Mouse (Mus musculus): ENCODE measurements around the gene Hs1bp3.

The Hs1bp3 gene

GRCm38 (mm10) chr12:8338491-8338890 is 25.3 kb downstream of the Hs1bp3 start:
- no peak for DNase-seq

GRCm38 (mm10) chr12:8338918-8339317 is 25.7 kb downstream of the Hs1bp3 start:
- DNase-seq: no peak

GRCm38 (mm10) chr12:8339591-8340319 is 26.5 kb downstream of the Hs1bp3 start:
- DNase-seq: no peak

- DNase-seq: no peak
Measured at GRCm38 (mm10) chr12:8341008-8341407, 27.8 kb downstream of the Hs1bp3 start.

- no peak for DNase-seq
Measured at GRCm38 (mm10) chr12:8343381-8343780, 30.1 kb downstream of the Hs1bp3 start.

GRCm38 (mm10) chr12:8344897-8345296 is 31.7 kb downstream of the Hs1bp3 start:
- peak; percentile 47 for DNase-seq

- DNase-seq: no peak
Measured at GRCm38 (mm10) chr12:8345539-8345938, 32.3 kb downstream of the Hs1bp3 start.

- DNase-seq: no peak
Measured at GRCm38 (mm10) chr12:8347746-8348462, 34.7 kb downstream of the Hs1bp3 start.

GRCm38 (mm10) chr12:8348733-8349513 is 35.7 kb downstream of the Hs1bp3 start:
- no peak for DNase-seq

- DNase-seq: no peak
Measured at GRCm38 (mm10) chr12:8351025-8351903, 38.0 kb downstream of the Hs1bp3 start.

- no peak for DNase-seq
Measured at GRCm38 (mm10) chr12:8353071-8353470, 39.8 kb downstream of the Hs1bp3 start.

GRCm38 (mm10) chr12:8354187-8354586 is 41.0 kb downstream of the Hs1bp3 start:
- no peak for DNase-seq

GRCm38 (mm10) chr12:8355011-8355410 is 41.8 kb downstream of the Hs1bp3 start:
- peak; percentile 26 for DNase-seq

GRCm38 (mm10) chr12:8357449-8357848 is 44.2 kb downstream of the Hs1bp3 start:
- DNase-seq: peak; percentile 39

- no peak for DNase-seq
Measured at GRCm38 (mm10) chr12:8358344-8358966, 45.2 kb downstream of the Hs1bp3 start.

GRCm38 (mm10) chr12:8359418-8360112 is 46.3 kb downstream of the Hs1bp3 start:
- no peak for DNase-seq

GRCm38 (mm10) chr12:8361866-8362265 is 48.6 kb downstream of the Hs1bp3 start:
- no peak for DNase-seq

- no peak for DNase-seq
Measured at GRCm38 (mm10) chr12:8362400-8362799, 49.2 kb downstream of the Hs1bp3 start.

GRCm38 (mm10) chr12:8364321-8364838 is 51.1 kb downstream of the Hs1bp3 start:
- DNase-seq: no peak

GRCm38 (mm10) chr12:8365336-8365735 is 52.1 kb downstream of the Hs1bp3 start:
- no peak for DNase-seq

GRCm38 (mm10) chr12:8365905-8366576 is 52.8 kb downstream of the Hs1bp3 start:
- DNase-seq: no peak
